Mouse (Mus musculus): ENCODE data around the gene Cops3. TPM values are rescaled to one million over a fixed set of nuclear protein-coding genes. Genes with fewer than 3 reads are reported as not detected.

The Cops3 gene
- polyA plus RNA-seq, 1 experiment from 2014 or later, result 92.8 TPM

DNA sequence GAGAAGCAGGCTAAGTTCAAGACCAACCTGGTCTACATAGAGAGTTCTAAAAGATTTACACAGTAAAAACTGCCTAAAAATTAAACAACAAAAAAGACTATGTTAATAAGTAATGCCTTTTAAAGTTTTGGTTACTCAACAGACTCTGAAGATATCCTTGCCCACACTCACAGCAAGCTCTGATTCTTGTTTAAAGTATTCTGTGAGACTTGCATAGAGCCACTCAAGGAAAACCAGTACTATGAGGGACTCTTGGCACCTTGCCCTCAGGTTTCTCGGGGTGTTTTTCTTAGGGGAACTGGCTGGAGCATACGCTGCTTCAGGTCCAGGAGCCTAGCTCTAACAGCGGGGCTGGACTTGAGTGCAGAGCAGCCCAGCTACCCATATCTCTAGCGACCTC, 60.2 kb downstream of the Cops3 start:
- no peak for DNase-seq (ENCODE audit: low spot score)

DNA sequence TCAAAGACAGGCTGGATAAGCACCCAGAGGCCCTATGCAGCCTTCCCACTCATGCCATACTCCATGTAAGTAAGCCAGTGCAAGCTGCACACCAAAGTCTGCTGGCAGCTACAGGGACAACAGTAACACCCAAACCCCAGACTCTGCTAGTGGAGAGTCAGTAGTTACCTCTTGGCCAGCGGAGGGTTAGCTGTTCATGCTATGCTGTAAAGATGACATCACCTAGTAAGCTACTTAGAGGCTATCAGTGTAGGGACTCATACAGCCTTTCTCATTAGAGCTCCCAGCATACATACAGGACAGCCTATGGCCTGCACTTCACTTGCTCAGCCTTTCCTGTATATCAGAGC, 60.8 kb downstream of the Cops3 start:
- Histone ChIP-seq H3K36me3 (ENCODE audit: control insufficient read depth, insufficient read depth, low read length) (peaks cover 22% of the 10 kb centered on the region), H3K4me3 (ENCODE audit: low read depth, low read length) (no peak overlapping the region), H3K27ac (replicated peaks) (no peak overlapping the region), H3K9me3 (ENCODE audit: control insufficient read depth, low read length) (no peaks in the 10 kb centered on the region), H3K4me2 (replicated peaks; ENCODE audit: low read depth) (no peak overlapping the region), H3K9ac (ENCODE audit: low read length) (no peak overlapping the region), H3K27me3 (ENCODE audit: control insufficient read depth, insufficient read depth, low read length) (no peaks in the 10 kb centered on the region), H3K4me1 (replicated peaks; ENCODE audit: control insufficient read depth, insufficient read depth) (no peaks in the 10 kb centered on the region)
- TF ChIP-seq EP300 (optimal IDR thresholded peaks at IDR 0.05) (no peak), CTCF (IDR thresholded peaks at IDR 0.05; ENCODE audit: low read depth) (no peak)
- no peak for DNase-seq (ENCODE audit: low spot score)
- WGBS, result 78% methylated on average over 1 of the region's 1 CpGs
- ATAC-seq (ENCODE audit: low FRiP score, low TSS enrichment), result no peak; the same call in 1 of the 2 replicates

More for the DNA sequence above, 60.2 kb downstream of the Cops3 start:
- no peaks in the 10 kb centered on the region for H3K27me3 ChIP-seq (ENCODE audit: control insufficient read depth, insufficient read depth, low read length)
- H3K4me3 ChIP-seq (ENCODE audit: low read depth, low read length), result no peak overlapping the region
- no peak overlapping the region for H3K9ac ChIP-seq (ENCODE audit: low read length)
- no peaks in the 10 kb centered on the region for H3K4me1 ChIP-seq (replicated peaks; ENCODE audit: control insufficient read depth, insufficient read depth)
- peaks cover 17% of the 10 kb centered on the region for H3K36me3 ChIP-seq (ENCODE audit: control insufficient read depth, insufficient read depth, low read length)
- H3K27ac ChIP-seq (replicated peaks), result no peak overlapping the region
- ATAC-seq (ENCODE audit: low FRiP score, low TSS enrichment), result no peak
- WGBS, result 73% methylated on average over 4 of the region's 4 CpGs
- no peak overlapping the region for H3K4me2 ChIP-seq (replicated peaks; ENCODE audit: low read depth)
- H3K9me3 ChIP-seq (ENCODE audit: control insufficient read depth, low read length), result no peaks in the 10 kb centered on the region
- TF ChIP-seq CTCF (IDR thresholded peaks at IDR 0.05; ENCODE audit: low read depth), result no peak
- no peak for TF ChIP-seq EP300 (optimal IDR thresholded peaks at IDR 0.05)

DNA sequence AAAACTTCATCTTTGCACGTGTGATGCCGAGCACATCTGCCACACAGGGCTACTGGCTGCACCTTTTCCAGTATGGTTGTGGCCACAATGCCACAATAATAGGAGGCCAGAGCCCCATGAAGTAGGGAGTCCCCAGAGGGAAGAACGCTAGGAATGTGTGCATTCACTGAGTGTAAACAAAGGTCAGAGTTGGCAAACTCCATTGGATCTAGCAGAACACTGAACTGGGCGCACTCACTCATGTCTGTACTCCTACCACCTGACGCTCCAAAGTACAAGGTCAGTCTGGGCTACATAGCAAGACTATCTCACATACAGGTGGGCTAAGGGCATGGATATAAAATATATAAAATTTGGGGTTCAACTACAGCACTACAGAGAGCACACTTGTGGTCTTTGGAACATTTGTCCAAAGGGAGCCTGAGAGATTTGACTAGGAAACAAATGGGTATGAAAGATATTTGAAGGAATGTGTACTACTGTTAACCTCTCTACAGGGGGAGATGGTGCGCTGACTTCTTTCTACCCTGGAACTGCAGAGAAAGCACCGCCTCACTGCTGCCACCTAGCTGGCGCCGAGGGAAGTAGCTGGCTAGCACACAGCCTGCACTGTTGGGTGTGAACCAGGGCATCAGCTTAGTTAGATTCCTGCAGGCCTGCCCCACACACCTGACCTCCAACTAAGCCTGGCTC, 61.3 kb downstream of the Cops3 start:
- no peak overlapping the region for H3K9ac ChIP-seq (ENCODE audit: low read length)
- H3K27me3 ChIP-seq (ENCODE audit: control insufficient read depth, insufficient read depth, low read length), result no peaks in the 10 kb centered on the region
- no peak overlapping the region for H3K4me2 ChIP-seq (replicated peaks; ENCODE audit: low read depth)
- TF ChIP-seq CTCF (IDR thresholded peaks at IDR 0.05; ENCODE audit: low read depth) (peak; percentile 99), EP300 (optimal IDR thresholded peaks at IDR 0.05) (no peak)
- 50% methylated on average over 9 of the region's 9 CpGs for WGBS
- H3K36me3 ChIP-seq (ENCODE audit: control insufficient read depth, insufficient read depth, low read length), result peaks cover 27% of the 10 kb centered on the region
- DNase-seq (ENCODE audit: low spot score) (peak; percentile 91), ATAC-seq (ENCODE audit: low FRiP score, low TSS enrichment) (peak; percentile 85)
- no peak overlapping the region for H3K27ac ChIP-seq (replicated peaks)
- H3K9me3 ChIP-seq (ENCODE audit: control insufficient read depth, low read length), result no peaks in the 10 kb centered on the region
- no peaks in the 10 kb centered on the region for H3K4me1 ChIP-seq (replicated peaks; ENCODE audit: control insufficient read depth, insufficient read depth)
- no peak overlapping the region for H3K4me3 ChIP-seq (ENCODE audit: low read depth, low read length)

DNA sequence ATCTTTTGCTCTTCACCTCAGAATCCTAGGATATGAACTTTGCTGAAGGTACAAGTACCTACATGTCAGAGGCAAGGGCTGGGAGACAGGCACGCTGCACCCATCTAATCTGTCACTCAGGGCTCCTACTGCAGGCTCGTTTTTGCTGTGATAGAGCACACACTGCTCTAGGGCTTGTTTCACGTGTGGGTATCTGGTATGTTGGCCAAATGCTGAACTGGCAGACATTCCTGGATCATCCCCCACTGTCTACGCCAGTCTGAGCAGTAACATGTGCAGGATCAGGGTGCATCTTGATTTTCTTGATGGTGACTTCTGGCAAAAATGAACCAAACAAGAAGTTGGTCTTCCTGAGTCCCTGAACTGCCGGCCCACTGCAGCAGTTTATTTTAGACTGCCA, 62.4 kb downstream of the Cops3 start:
- no peaks in the 10 kb centered on the region for H3K4me1 ChIP-seq (replicated peaks; ENCODE audit: control insufficient read depth, insufficient read depth)
- H3K27ac ChIP-seq (replicated peaks), result no peak overlapping the region
- no peak overlapping the region for H3K4me2 ChIP-seq (replicated peaks; ENCODE audit: low read depth)
- H3K9ac ChIP-seq (ENCODE audit: low read length), result no peak overlapping the region
- H3K36me3 ChIP-seq (ENCODE audit: control insufficient read depth, insufficient read depth, low read length), result peaks cover 33% of the 10 kb centered on the region
- DNase-seq (ENCODE audit: low spot score), result no peak
- ATAC-seq (ENCODE audit: low FRiP score, low TSS enrichment), result no peak
- no peaks in the 10 kb centered on the region for H3K27me3 ChIP-seq (ENCODE audit: control insufficient read depth, insufficient read depth, low read length)
- H3K4me3 ChIP-seq (ENCODE audit: low read depth, low read length), result no peak overlapping the region
- H3K9me3 ChIP-seq (ENCODE audit: control insufficient read depth, low read length), result no peaks in the 10 kb centered on the region
- TF ChIP-seq CTCF (IDR thresholded peaks at IDR 0.05; ENCODE audit: low read depth) (no peak), EP300 (optimal IDR thresholded peaks at IDR 0.05) (no peak)
- 70% methylated on average over 5 of the region's 5 CpGs for WGBS

DNA sequence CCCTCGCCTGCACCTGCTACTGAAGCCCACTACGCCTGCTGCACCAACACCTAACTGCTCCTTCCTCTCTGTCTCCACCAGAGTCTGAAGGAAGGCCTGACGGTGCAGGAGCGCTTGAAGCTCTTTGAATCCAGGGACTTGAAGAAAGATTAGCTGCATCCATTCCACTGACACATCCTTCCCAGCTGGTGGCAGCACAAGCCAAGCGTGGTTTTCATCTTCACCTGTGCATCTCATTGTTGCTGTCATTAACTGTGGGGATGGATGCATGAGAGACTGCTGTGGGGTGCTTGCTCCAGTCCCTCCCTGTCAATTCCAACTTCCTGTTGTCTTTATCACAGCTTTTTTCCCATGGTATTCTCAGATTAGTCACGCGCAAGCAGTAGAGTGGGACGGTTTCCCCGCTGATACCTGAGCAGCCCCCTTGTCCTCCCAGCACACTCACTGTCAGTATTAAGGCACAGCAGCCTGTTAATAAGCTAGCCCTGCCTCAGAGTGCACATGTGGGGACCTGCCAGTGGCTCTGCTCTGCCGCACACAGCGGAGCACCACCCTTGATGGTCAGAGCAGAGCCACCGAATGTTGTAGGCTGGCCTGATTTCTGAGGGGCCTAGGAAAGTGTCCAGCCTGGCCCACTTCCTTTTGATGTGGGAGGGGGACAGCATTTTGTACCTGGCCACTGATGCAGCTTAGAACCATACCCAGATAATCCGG, 64.0 kb downstream of the Cops3 start:
- DNase-seq (ENCODE audit: low spot score) (no peak), ATAC-seq (ENCODE audit: low FRiP score, low TSS enrichment) (no peak)
- peaks cover 48% of the 10 kb centered on the region for H3K36me3 ChIP-seq (ENCODE audit: control insufficient read depth, insufficient read depth, low read length)

DNA sequence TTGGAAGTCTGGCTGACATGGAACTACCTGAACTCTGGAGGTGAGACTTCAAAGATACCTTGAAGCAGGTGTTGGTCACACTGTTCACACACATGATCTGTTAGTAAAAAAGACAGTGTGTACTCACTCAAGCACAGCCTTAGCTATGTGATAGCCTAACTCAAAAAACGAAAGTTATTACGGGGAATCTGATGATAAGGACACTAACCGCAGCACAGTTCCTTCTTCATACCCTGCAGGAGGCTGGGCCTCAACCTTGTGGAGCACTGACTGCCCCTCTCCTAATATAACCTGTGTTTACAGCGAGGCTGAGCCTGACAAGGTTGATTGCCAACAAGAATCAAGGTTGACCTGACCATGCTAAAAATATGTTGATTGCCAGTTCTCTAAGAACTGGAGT, 65.1 kb downstream of the Cops3 start:
- Histone ChIP-seq H3K4me2 (replicated peaks; ENCODE audit: low read depth) (no peak overlapping the region), H3K4me3 (ENCODE audit: low read depth, low read length) (no peak overlapping the region), H3K9ac (ENCODE audit: low read length) (no peak overlapping the region), H3K4me1 (replicated peaks; ENCODE audit: control insufficient read depth, insufficient read depth) (no peaks in the 10 kb centered on the region), H3K9me3 (ENCODE audit: control insufficient read depth, low read length) (no peaks in the 10 kb centered on the region), H3K36me3 (ENCODE audit: control insufficient read depth, insufficient read depth, low read length) (peaks cover 57% of the 10 kb centered on the region), H3K27me3 (ENCODE audit: control insufficient read depth, insufficient read depth, low read length) (no peaks in the 10 kb centered on the region), H3K27ac (replicated peaks) (no peak overlapping the region)
- 89% methylated on average over 4 of the region's 4 CpGs for WGBS
- no peak for ATAC-seq (ENCODE audit: low FRiP score, low TSS enrichment)
- no peak for DNase-seq (ENCODE audit: low spot score)
- TF ChIP-seq CTCF (IDR thresholded peaks at IDR 0.05; ENCODE audit: low read depth), result no peak
- TF ChIP-seq EP300 (optimal IDR thresholded peaks at IDR 0.05), result no peak

More for the DNA sequence above, 64.0 kb downstream of the Cops3 start:
- Histone ChIP-seq H3K9me3 (ENCODE audit: control insufficient read depth, low read length) (no peaks in the 10 kb centered on the region), H3K4me2 (replicated peaks; ENCODE audit: low read depth) (no peak overlapping the region), H3K4me3 (ENCODE audit: low read depth, low read length) (no peak overlapping the region), H3K27ac (replicated peaks) (no peak overlapping the region), H3K9ac (ENCODE audit: low read length) (no peak overlapping the region), H3K27me3 (ENCODE audit: control insufficient read depth, insufficient read depth, low read length) (no peaks in the 10 kb centered on the region), H3K4me1 (replicated peaks; ENCODE audit: control insufficient read depth, insufficient read depth) (no peaks in the 10 kb centered on the region)
- TF ChIP-seq EP300 (optimal IDR thresholded peaks at IDR 0.05) (no peak), CTCF (IDR thresholded peaks at IDR 0.05; ENCODE audit: low read depth) (peak; percentile 35)
- 82% methylated on average over 13 of the region's 13 CpGs for WGBS

Measured in stomach, postnatal 0 days (tissue).